Mouse (Mus musculus): ENCODE results near the gene Gnaq. TPM values are rescaled to one million over a fixed set of nuclear protein-coding genes. Genes with fewer than 3 reads are reported as not detected.

Gnaq gene
- polyA plus RNA-seq, 1 experiment from 2014 or later, result 48.4 TPM

DNA sequence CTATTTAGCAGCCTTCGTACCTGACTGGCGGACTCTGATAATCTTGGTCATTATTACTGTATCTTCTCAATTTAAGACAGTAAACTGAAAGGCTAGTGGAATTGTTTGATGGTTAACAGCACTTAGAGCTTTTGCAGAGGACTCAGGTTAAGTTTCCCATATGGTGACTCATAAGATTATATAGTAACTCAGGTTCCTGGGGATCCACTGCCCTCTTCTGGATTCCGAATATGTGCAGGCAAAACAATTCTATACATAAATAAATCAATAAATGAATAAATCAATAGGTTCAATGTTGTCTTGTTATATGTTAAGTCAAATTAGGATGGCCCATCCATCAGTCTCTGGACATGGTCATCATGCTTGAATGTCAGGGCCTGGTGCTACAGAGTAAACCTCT lies 191.6 kb downstream of the Gnaq start:
- Histone ChIP-seq H3K36me3 (replicated peaks; ENCODE audit: control insufficient read depth, insufficient read depth) (no peaks in the 10 kb centered on the region), H3K27me3 (ENCODE audit: control insufficient read depth, insufficient read depth, low read length) (no peaks in the 10 kb centered on the region), H3K4me1 (replicated peaks; ENCODE audit: control insufficient read depth, insufficient read depth, low read length) (peaks cover 35% of the 10 kb centered on the region), H3K27ac (no peak overlapping the region), H3K4me3 (replicated peaks; ENCODE audit: low read length) (no peak overlapping the region), H3K9me3 (ENCODE audit: control insufficient read depth, low read length) (no peaks in the 10 kb centered on the region), H3K4me2 (replicated peaks) (no peak overlapping the region), H3K9ac (no peak overlapping the region)
- DNase-seq (ENCODE audit: low spot score), result no peak
- 93% methylated on average over 3 of the region's 3 CpGs for WGBS
- no peak for ATAC-seq (ENCODE audit: low FRiP score)

DNA sequence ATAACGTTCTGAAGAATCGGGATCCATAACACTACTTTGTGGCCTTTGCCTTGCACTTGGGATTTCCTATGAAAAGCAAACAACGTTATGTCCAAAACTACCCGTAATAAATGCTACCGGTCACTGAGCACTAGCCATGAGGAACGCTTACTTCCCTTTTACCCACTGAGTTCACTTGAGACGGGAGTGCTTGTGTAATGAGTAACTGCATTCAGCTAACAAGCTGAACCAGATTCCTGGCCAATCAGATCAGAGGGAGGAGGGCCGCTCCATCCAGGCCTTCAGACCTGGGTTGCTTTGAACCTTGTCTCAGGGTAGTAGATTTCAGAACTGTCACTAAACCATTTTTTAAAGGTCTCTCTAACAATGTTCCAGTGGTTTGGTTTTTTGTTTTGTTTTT lies 193.3 kb downstream of the Gnaq start:
- Histone ChIP-seq H3K4me1 (replicated peaks; ENCODE audit: control insufficient read depth, insufficient read depth, low read length) (peaks cover 37% of the 10 kb centered on the region), H3K9ac (no peak overlapping the region), H3K9me3 (ENCODE audit: control insufficient read depth, low read length) (no peaks in the 10 kb centered on the region), H3K27ac (no peak overlapping the region), H3K36me3 (replicated peaks; ENCODE audit: control insufficient read depth, insufficient read depth) (no peaks in the 10 kb centered on the region), H3K27me3 (ENCODE audit: control insufficient read depth, insufficient read depth, low read length) (no peaks in the 10 kb centered on the region), H3K4me3 (replicated peaks; ENCODE audit: low read length) (no peak overlapping the region), H3K4me2 (replicated peaks) (no peak overlapping the region)
- no peak for ATAC-seq (ENCODE audit: low FRiP score)
- DNase-seq (ENCODE audit: low spot score), result no peak
- WGBS, result 60% methylated on average over 8 of the region's 8 CpGs

- Histone ChIP-seq H3K36me3 (replicated peaks; ENCODE audit: control insufficient read depth, insufficient read depth) (no peaks in the 10 kb centered on the region), H3K4me1 (replicated peaks; ENCODE audit: control insufficient read depth, insufficient read depth, low read length) (peaks cover 37% of the 10 kb centered on the region), H3K27me3 (ENCODE audit: control insufficient read depth, insufficient read depth, low read length) (no peaks in the 10 kb centered on the region), H3K9me3 (ENCODE audit: control insufficient read depth, low read length) (no peaks in the 10 kb centered on the region), H3K4me2 (replicated peaks) (no peak overlapping the region), H3K27ac (peak overlapping the region; percentile 53; the same call in 1 of the 2 replicates), H3K9ac (no peak overlapping the region), H3K4me3 (replicated peaks; ENCODE audit: low read length) (no peak overlapping the region)
- 66% methylated on average over 10 of the region's 10 CpGs for WGBS
- DNase-seq (ENCODE audit: low spot score), result no peak
- ATAC-seq (ENCODE audit: low FRiP score), result no peak
Observed at GRCm38 (mm10) chr19:16327401-16328073, 194.9 kb downstream of the Gnaq start.

DNA sequence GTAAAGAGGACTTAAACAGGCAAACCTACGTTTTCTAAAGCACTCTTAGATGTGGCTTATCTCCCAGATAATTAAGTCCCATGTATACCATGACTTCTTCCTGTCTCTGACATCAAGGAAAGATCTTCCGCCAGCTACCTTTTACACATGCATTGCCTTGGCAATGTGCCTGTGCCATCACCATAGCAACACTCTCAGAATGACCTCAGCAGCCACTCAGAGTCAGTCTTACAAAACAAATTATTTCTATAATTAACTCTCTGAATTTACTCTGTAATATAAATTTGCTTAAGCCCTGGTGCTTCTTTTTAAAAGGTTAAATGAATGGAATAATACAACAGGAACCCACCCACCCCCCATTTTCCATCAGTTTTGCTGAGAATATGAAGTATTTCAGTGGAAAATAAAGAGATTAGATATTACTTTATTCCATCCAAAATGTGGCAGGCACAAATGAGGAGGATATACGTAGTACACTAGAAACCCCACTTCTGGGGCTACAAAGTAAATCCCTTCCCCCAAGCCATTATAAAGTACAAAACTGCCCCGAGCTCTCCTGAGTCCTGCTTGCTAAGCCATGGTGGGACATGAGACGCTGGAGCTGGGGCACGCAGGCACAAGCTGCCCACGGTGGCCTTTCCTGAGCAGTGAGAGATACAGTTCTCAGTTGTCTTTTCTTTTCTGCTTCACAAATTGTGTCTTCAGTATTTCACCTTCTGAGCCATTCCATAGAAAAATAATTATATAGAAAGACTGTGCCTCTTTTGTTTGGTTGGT lies 195.6 kb downstream of the Gnaq start:
- Histone ChIP-seq H3K27ac (peak overlapping the region; percentile 68), H3K4me2 (replicated peaks) (0 out of 2 replicates have a peak overlapping the region, but pooled peaks have one; percentile 7), H3K9ac (no peak overlapping the region), H3K36me3 (replicated peaks; ENCODE audit: control insufficient read depth, insufficient read depth) (no peaks in the 10 kb centered on the region), H3K4me1 (replicated peaks; ENCODE audit: control insufficient read depth, insufficient read depth, low read length) (peaks cover 37% of the 10 kb centered on the region), H3K27me3 (ENCODE audit: control insufficient read depth, insufficient read depth, low read length) (no peaks in the 10 kb centered on the region), H3K4me3 (replicated peaks; ENCODE audit: low read length) (no peak overlapping the region), H3K9me3 (ENCODE audit: control insufficient read depth, low read length) (no peaks in the 10 kb centered on the region)
- peak; percentile 60; the same call in 1 of the 2 replicates for ATAC-seq (ENCODE audit: low FRiP score)
- peak; percentile 72 for DNase-seq (ENCODE audit: low spot score)
- WGBS, result 29% methylated on average over 7 of the region's 7 CpGs

- H3K27ac ChIP-seq, result 0 out of 2 replicates have a peak overlapping the region, but pooled peaks have one; percentile 34
- H3K4me1 ChIP-seq (replicated peaks; ENCODE audit: control insufficient read depth, insufficient read depth, low read length), result peaks cover 37% of the 10 kb centered on the region
- no peak overlapping the region for H3K4me3 ChIP-seq (replicated peaks; ENCODE audit: low read length)
- H3K36me3 ChIP-seq (replicated peaks; ENCODE audit: control insufficient read depth, insufficient read depth), result peaks cover 4% of the 10 kb centered on the region
- no peak overlapping the region for H3K9ac ChIP-seq
- DNase-seq (ENCODE audit: low spot score) (no peak), ATAC-seq (ENCODE audit: low FRiP score) (no peak)
- no peaks in the 10 kb centered on the region for H3K27me3 ChIP-seq (ENCODE audit: control insufficient read depth, insufficient read depth, low read length)
- H3K4me2 ChIP-seq (replicated peaks), result no peak overlapping the region
- H3K9me3 ChIP-seq (ENCODE audit: control insufficient read depth, low read length), result no peaks in the 10 kb centered on the region
Observed at GRCm38 (mm10) chr19:16329056-16329455, 196.4 kb downstream of the Gnaq start.

DNA sequence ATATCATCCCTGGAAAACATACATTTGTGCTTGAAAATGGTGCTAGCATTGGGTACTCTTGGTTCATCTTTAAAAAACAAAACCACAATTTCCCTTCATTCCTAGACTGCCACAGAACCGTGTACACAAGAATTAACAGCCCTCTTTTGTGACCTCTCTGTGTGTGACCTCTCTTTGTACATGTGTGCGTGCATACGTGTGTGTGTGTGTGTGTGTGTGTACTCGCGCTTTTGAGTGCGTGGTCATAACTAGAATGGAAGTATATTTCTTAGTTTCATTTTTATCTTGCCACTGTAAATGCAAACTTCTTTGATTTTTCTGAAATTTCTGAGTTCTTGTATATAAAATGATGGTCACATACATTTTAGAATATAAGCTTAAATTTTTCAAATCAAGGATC lies 197.0 kb downstream of the Gnaq start:
- no peak overlapping the region for H3K4me3 ChIP-seq (replicated peaks; ENCODE audit: low read length)
- H3K36me3 ChIP-seq (replicated peaks; ENCODE audit: control insufficient read depth, insufficient read depth), result peaks cover 6% of the 10 kb centered on the region
- H3K4me2 ChIP-seq (replicated peaks), result no peak overlapping the region
- no peak for DNase-seq (ENCODE audit: low spot score)
- H3K4me1 ChIP-seq (replicated peaks; ENCODE audit: control insufficient read depth, insufficient read depth, low read length), result peaks cover 37% of the 10 kb centered on the region
- no peak for ATAC-seq (ENCODE audit: low FRiP score)
- H3K27me3 ChIP-seq (ENCODE audit: control insufficient read depth, insufficient read depth, low read length), result no peaks in the 10 kb centered on the region
- no peaks in the 10 kb centered on the region for H3K9me3 ChIP-seq (ENCODE audit: control insufficient read depth, low read length)
- WGBS, result 93% methylated on average over 6 of the region's 6 CpGs
- H3K9ac ChIP-seq, result no peak overlapping the region
- no peak overlapping the region for H3K27ac ChIP-seq

DNA sequence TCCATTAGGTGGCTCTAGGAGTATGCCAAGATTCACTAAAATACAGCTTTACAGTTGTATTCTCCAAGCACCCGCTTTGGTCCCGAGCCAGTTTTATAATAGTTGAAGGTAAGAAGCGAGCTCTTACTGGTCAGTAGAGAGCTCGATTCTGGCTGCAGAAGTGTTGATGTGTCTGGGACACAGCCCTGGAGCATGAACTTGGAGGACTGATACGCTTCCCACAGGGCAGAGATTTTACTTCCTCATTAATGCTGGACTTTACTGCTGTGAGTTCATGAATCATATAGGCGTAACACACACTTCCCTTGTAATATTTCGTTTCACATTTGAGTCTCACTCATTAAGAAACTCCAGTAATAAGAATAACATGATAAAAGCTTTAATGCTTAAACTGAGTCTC lies 197.5 kb downstream of the Gnaq start:
- peaks cover 9% of the 10 kb centered on the region for H3K36me3 ChIP-seq (replicated peaks; ENCODE audit: control insufficient read depth, insufficient read depth)

DNA sequence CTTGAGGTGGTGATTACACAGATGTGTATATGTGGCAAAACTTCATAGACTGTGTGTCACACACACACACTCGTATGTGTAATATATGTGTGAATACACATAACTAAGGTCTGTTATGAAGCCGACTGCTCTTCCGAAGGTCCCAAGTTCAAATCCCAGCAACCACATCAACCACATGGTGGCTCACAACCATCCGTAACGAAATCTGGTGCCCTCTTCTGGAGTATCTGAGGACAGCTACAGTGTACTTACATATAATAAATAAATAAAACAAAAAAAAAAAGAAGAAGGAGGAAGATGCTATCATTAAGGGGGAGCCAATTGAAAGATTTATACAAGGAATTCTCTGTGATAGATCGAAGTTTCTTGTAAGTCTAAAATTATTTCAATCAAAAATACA lies 198.4 kb downstream of the Gnaq start:
- H3K27me3 ChIP-seq (ENCODE audit: control insufficient read depth, insufficient read depth, low read length), result no peaks in the 10 kb centered on the region
- peaks cover 17% of the 10 kb centered on the region for H3K36me3 ChIP-seq (replicated peaks; ENCODE audit: control insufficient read depth, insufficient read depth)
- H3K4me2 ChIP-seq (replicated peaks), result no peak overlapping the region
- DNase-seq (ENCODE audit: low spot score) (no peak), ATAC-seq (ENCODE audit: low FRiP score) (no peak)
- H3K27ac ChIP-seq, result no peak overlapping the region
- H3K4me3 ChIP-seq (replicated peaks; ENCODE audit: low read length), result no peak overlapping the region
- no peaks in the 10 kb centered on the region for H3K9me3 ChIP-seq (ENCODE audit: control insufficient read depth, low read length)
- no peak overlapping the region for H3K9ac ChIP-seq
- H3K4me1 ChIP-seq (replicated peaks; ENCODE audit: control insufficient read depth, insufficient read depth, low read length), result peaks cover 27% of the 10 kb centered on the region
- 92% methylated on average over 6 of the region's 6 CpGs for WGBS

More for the DNA sequence above, 197.5 kb downstream of the Gnaq start:
- H3K4me3 ChIP-seq (replicated peaks; ENCODE audit: low read length), result no peak overlapping the region
- H3K4me1 ChIP-seq (replicated peaks; ENCODE audit: control insufficient read depth, insufficient read depth, low read length), result peaks cover 36% of the 10 kb centered on the region
- no peak overlapping the region for H3K27ac ChIP-seq
- no peaks in the 10 kb centered on the region for H3K27me3 ChIP-seq (ENCODE audit: control insufficient read depth, insufficient read depth, low read length)
- no peak overlapping the region for H3K9ac ChIP-seq
- no peak for DNase-seq (ENCODE audit: low spot score)
- H3K9me3 ChIP-seq (ENCODE audit: control insufficient read depth, low read length), result no peaks in the 10 kb centered on the region
- H3K4me2 ChIP-seq (replicated peaks), result no peak overlapping the region
- 92% methylated on average over 7 of the region's 7 CpGs for WGBS
- ATAC-seq (ENCODE audit: low FRiP score), result no peak

DNA sequence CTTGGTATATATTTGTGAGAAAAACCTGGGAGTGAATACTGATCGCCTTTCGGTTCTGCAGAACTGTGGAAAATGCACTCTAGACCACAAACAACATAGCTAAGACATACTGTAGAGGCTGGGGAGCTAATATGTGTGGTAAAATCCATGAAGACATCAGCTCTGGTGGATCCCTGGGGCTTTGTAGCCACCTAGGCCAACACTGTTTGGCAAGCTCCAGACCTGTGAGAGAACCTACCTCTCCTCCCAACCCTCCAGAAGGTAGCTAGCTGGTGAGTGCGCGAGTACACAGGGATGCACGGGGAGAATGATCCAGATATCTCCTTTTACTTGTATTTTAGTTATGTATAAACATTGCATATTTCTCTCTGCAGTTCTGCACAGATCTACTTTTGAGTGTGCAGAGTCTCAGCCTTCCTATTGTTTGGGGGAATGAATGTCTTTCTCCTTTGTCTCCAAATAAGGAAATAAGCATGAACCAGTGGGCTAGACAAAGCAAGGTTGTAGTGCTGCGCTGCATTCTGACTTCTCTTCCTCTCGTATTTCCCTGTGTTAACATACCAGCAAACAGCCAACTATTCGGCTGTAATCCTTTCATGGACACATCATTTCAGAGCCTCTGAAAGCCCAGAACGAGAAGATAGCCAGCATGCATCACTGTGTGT lies 205.4 kb downstream of the Gnaq start:
- H3K9ac ChIP-seq, result no peak overlapping the region
- 86% methylated on average over 9 of the region's 9 CpGs for WGBS
- H3K4me3 ChIP-seq (replicated peaks; ENCODE audit: low read length), result no peak overlapping the region
- H3K4me1 ChIP-seq (replicated peaks; ENCODE audit: control insufficient read depth, insufficient read depth, low read length), result no peaks in the 10 kb centered on the region
- H3K9me3 ChIP-seq (ENCODE audit: control insufficient read depth, low read length), result no peaks in the 10 kb centered on the region
- peak overlapping the region; percentile 12; the same call in 1 of the 2 replicates for H3K27ac ChIP-seq
- H3K36me3 ChIP-seq (replicated peaks; ENCODE audit: control insufficient read depth, insufficient read depth), result peaks cover 23% of the 10 kb centered on the region
- no peak for DNase-seq (ENCODE audit: low spot score)
- no peak overlapping the region for H3K4me2 ChIP-seq (replicated peaks)
- no peaks in the 10 kb centered on the region for H3K27me3 ChIP-seq (ENCODE audit: control insufficient read depth, insufficient read depth, low read length)
- ATAC-seq (ENCODE audit: low FRiP score), result no peak
